Mouse (Mus musculus) heart, postnatal 0 days (tissue): ENCODE results near the gene Stk17b.
"Not testable (repeated sequence)": the region's sequence is repeated elsewhere in the genome, so short reads cannot be mapped to it uniquely, and the experiment has no call there.

Source experiments
- CTCF ChIP-seq: IDR thresholded peaks from 2 replicates; pipeline ENCODE4 v1.5.1; 2016; ENCODE audit warnings: antibody characterized with exemption, control low read depth, low read depth
- EP300 ChIP-seq: IDR thresholded peaks from 2 replicates; pipeline ENCODE4 v1.6.1; 2016; ENCODE audit warnings: antibody characterized with exemption, low read depth

GRCm38 (mm10) chr1:53709602-53710001 is 75.4 kb downstream of the Stk17b start:
- TF ChIP-seq EP300, CTCF: not testable (repeated sequence)
